Mouse (Mus musculus) embryonic fibroblast, embryonic 13.5 days (primary cell): ENCODE data around the gene Cep170b.

ENCODE experiments used
- CTCF ChIP-seq: IDR thresholded peaks from 2 replicates; pipeline ENCODE4 v1.5.1; 2011; ENCODE audit warnings: mild to moderate bottlenecking, control low read depth, low read length, moderate library complexity, borderline replicate concordance; ENCODE audit not compliant: insufficient read depth
- POLR2A ChIP-seq: IDR thresholded peaks from 2 replicates; pipeline ENCODE4 v1.6.1; 2011; ENCODE audit warnings: low read depth, mild to moderate bottlenecking, control low read depth, low read length, moderate library complexity

GRCm38 (mm10) chr12:112746808-112747605, 26.8 kb downstream of the Cep170b start:
- TF ChIP-seq CTCF (no peak), POLR2A (no peak)
